16 mouse cellular contexts compared by ENCODE assay signal in the genomic region with DNA sequence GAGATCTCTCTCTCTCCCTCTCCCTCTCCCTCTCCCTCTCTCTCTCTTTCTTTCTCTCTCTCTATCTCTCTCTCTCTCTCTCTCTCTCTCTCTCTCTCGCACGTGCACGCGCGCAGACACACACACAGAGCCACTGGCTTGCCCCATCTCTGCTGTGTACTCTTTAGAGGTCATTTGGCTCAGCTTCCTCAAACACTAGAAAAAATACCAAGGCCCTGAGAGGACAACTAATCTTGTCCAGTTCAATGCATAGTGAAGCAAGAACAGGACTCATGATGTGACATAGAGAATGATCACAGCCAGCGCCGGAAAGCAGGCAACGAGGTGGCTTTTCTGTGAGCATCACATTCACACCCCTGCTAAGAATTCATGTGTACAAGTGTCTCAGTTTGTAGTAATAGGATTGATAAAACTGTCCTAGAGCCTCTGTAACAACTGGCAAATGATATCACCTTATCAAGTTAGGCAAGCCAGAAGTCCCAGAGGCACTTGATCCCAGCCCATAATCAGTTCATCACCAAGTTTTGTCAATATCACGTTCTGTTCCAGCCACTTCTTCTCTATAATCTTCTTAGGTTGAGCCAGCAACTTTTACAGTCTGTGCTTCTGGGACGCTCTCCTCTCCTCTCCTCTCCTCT. TPM values are rescaled to one million over a fixed set of nuclear protein-coding genes. Genes with fewer than 3 reads are reported as not detected.
A peak's percentile ranks its signal among the peaks of the same experiment; 100 is the strongest.
DNase-seq lines count a peak whose midpoint lies in the region; ATAC-seq and TF ChIP-seq lines count a peak whose summit lies in the region.
"Had no signal": no experiment of that assay in that cellular context is flagged by ENCODE, and none has a peak within 500 bp of the region (broad histone marks: within the 10 kb centered on the region; RNA-seq: fewer than 3 reads in every experiment).

No protein-coding gene starts in this region.

- 70% methylated on average over 10 of the region's 10 CpGs for WGBS in liver, embryonic 11.5 days
- 59% methylated on average over 10 of the region's 10 CpGs for WGBS in liver, embryonic 15.5 days (ENCODE audit: insufficient replicate concordance)
- WGBS in cerebellum, adult 2 months: 92% methylated on average over 10 of the region's 10 CpGs

- no peak for TF ChIP-seq POLR2A in testis, adult 2 months (IDR thresholded peaks at IDR 0.05; ENCODE audit: control insufficient read depth, low read depth, low read length)
- TF ChIP-seq POLR2A in cerebellum, adult 2 months (IDR thresholded peaks at IDR 0.05; ENCODE audit: borderline replicate concordance, insufficient read depth, low read length): no peak

- no peak overlapping the region for H3K9ac ChIP-seq in liver, embryonic 11.5 days (ENCODE audit: low read depth, low read length)
- H3K9ac ChIP-seq in liver, embryonic 15.5 days: no peak overlapping the region
- H3K9ac ChIP-seq: embryonic facial prominence, embryonic 12.5 days; forebrain, embryonic 15.5 days; heart, embryonic 15.5 days; hindbrain, embryonic 15.5 days had no signal

- H3K27me3 ChIP-seq in testis, adult 2 months (ENCODE audit: control insufficient read depth, insufficient read depth, low read length): no peaks in the 10 kb centered on the region
- H3K27me3 ChIP-seq in liver, embryonic 11.5 days (replicated peaks; ENCODE audit: control insufficient read depth, insufficient read depth, low read length): no peaks in the 10 kb centered on the region
- 0 out of 2 replicates have a peak, but pooled peaks cover 3% of the 10 kb centered on the region for H3K27me3 ChIP-seq in liver, embryonic 15.5 days
- no peaks in the 10 kb centered on the region for H3K27me3 ChIP-seq in cerebellum, adult 2 months (ENCODE audit: control insufficient read depth, insufficient read depth, low read length)
- H3K27me3 ChIP-seq: embryonic facial prominence, embryonic 12.5 days; forebrain, embryonic 15.5 days; heart, embryonic 15.5 days; hindbrain, embryonic 15.5 days had no signal

- peak overlapping the region; percentile 47 for H3K4me3 ChIP-seq in testis, adult 2 months (ENCODE audit: control insufficient read depth, low read depth, low read length)
- H3K4me3 ChIP-seq in liver, embryonic 11.5 days (ENCODE audit: low read depth, low read length): no peak overlapping the region
- no peak overlapping the region for H3K4me3 ChIP-seq in liver, embryonic 15.5 days (replicated peaks)
- no peak overlapping the region for H3K4me3 ChIP-seq in cerebellum, adult 2 months (replicated peaks; ENCODE audit: insufficient read depth, low read depth, low read length)
- H3K4me3 ChIP-seq: embryonic facial prominence, embryonic 12.5 days; forebrain, embryonic 15.5 days; heart, embryonic 10.5 days; heart, embryonic 15.5 days; hindbrain, embryonic 15.5 days had no signal

- no peaks in the 10 kb centered on the region for H3K36me3 ChIP-seq in testis, adult 2 months (ENCODE audit: control insufficient read depth, insufficient read depth, low read length)
- H3K36me3 ChIP-seq in liver, embryonic 11.5 days (ENCODE audit: control insufficient read depth, insufficient read depth, low read length): no peaks in the 10 kb centered on the region
- H3K36me3 ChIP-seq in liver, embryonic 15.5 days (replicated peaks): no peaks in the 10 kb centered on the region
- H3K36me3 ChIP-seq: embryonic facial prominence, embryonic 12.5 days; forebrain, embryonic 15.5 days; heart, embryonic 10.5 days; heart, embryonic 15.5 days; hindbrain, embryonic 15.5 days had no signal

- H3K27ac ChIP-seq in testis, adult 2 months (ENCODE audit: control insufficient read depth, insufficient read depth, low read depth, low read length): no peak overlapping the region
- no peak overlapping the region for H3K27ac ChIP-seq in liver, embryonic 11.5 days (ENCODE audit: low read depth, low read length)
- H3K27ac ChIP-seq in liver, embryonic 15.5 days (replicated peaks): peak overlapping the region; percentile 29; the same call in 1 of the 2 replicates
- H3K27ac ChIP-seq in cerebellum, adult 2 months (ENCODE audit: insufficient read depth, low read length): no peak overlapping the region
- H3K27ac ChIP-seq: embryonic facial prominence, embryonic 12.5 days; forebrain, embryonic 15.5 days; heart, embryonic 10.5 days; heart, embryonic 15.5 days; hindbrain, embryonic 15.5 days had no signal

- TF ChIP-seq CTCF in testis, adult 2 months (IDR thresholded peaks at IDR 0.05; ENCODE audit: control insufficient read depth, insufficient read depth, insufficient replicate concordance, low read depth, low read length): no peak
- TF ChIP-seq CTCF in cerebellum, adult 2 months (IDR thresholded peaks at IDR 0.05; ENCODE audit: borderline replicate concordance, insufficient read depth, low read depth, low read length): no peak

- no peaks in the 10 kb centered on the region for H3K9me3 ChIP-seq in liver, embryonic 11.5 days (ENCODE audit: control insufficient read depth, low read length)
- H3K9me3 ChIP-seq in liver, embryonic 15.5 days (replicated peaks): no peaks in the 10 kb centered on the region
- H3K9me3 ChIP-seq: embryonic facial prominence, embryonic 12.5 days; forebrain, embryonic 15.5 days; heart, embryonic 10.5 days; heart, embryonic 15.5 days; hindbrain, embryonic 15.5 days had no signal

- peak; percentile 51; the same call in 1 of the 2 replicates for ATAC-seq in liver, embryonic 11.5 days (replicated peaks; ENCODE audit: low FRiP score)
- ATAC-seq in liver, embryonic 15.5 days (ENCODE audit: insufficient read depth): peak; percentile 62
- peak; percentile 57 for ATAC-seq in megakaryocyte-erythroid progenitor cell, adult 5-6 weeks (replicated peaks; ENCODE audit: low FRiP score, low TSS enrichment, poor library complexity, severe bottlenecking)
- ATAC-seq: forebrain, embryonic 15.5 days had no signal

- DNase-seq in testis, postnatal 14 days (ENCODE audit: low spot score): no peak
- no peak for DNase-seq in liver, embryonic 11.5 days (ENCODE audit: low spot score)
- DNase-seq in left cerebral cortex, adult 18-20 months (ENCODE audit: low spot score in 2 of 2): no peak
- no peak for DNase-seq in cerebellum, adult 2 months
- DNase-seq in left cerebral cortex, postnatal 36 days (ENCODE audit: low spot score in 2 of 2): no peak
- DNase-seq: cerebellum, adult 9-10 months; cerebellum, postnatal 25 days; gastrocnemius, postnatal 36 days had no signal

- H3K4me1 ChIP-seq in testis, adult 2 months (ENCODE audit: control insufficient read depth, insufficient read depth, low read length): no peaks in the 10 kb centered on the region; the same call in 1 of the 2 replicates
- H3K4me1 ChIP-seq in liver, embryonic 11.5 days (replicated peaks; ENCODE audit: control insufficient read depth, insufficient read depth, low read length): peaks cover 10% of the 10 kb centered on the region
- peaks cover 37% of the 10 kb centered on the region for H3K4me1 ChIP-seq in liver, embryonic 15.5 days (replicated peaks)
- no peaks in the 10 kb centered on the region for H3K4me1 ChIP-seq in cerebellum, adult 2 months (ENCODE audit: control insufficient read depth, insufficient read depth, low read length)

- no peak overlapping the region for H3K4me2 ChIP-seq in liver, embryonic 11.5 days
- no peak overlapping the region; the same call in 1 of the 2 replicates for H3K4me2 ChIP-seq in liver, embryonic 15.5 days
- H3K4me2 ChIP-seq: embryonic facial prominence, embryonic 12.5 days; forebrain, embryonic 15.5 days; heart, embryonic 15.5 days; hindbrain, embryonic 15.5 days had no signal

- intact Hi-C loops in left cerebral cortex, postnatal 36 days (cut with DNase I): no loop called here

RNA-seq across cellular contexts. Expression of a gene that starts 25.2 kb away (rescaled TPM):
- 16.8 and 25.0 TPM in 2 replicates for polyA plus RNA-seq in testis, adult 2 months (2012; rRNA removed)
- polyA plus RNA-seq in liver, embryonic 11.5 days (2014; fragmentation: Nextera tagmentation; extraction: Ambion mirVana): 7.6 and 8.9 TPM in 2 replicates
- 2.6 and 4.1 TPM in 2 replicates for polyA plus RNA-seq in liver, embryonic 15.5 days (2015; fragmentation: Nextera tagmentation; extraction: Ambion mirVana)
- 39.1 and 40.2 TPM in 2 replicates for total RNA-seq in megakaryocyte-erythroid progenitor cell, adult 5-6 weeks (2014; fragmentation: Nextera tagmentation)
- total RNA-seq in megakaryocyte-erythroid progenitor cell, adult 5-6 weeks (2017): 46.3 and 57.6 TPM in 2 replicates
- 10 to 100 TPM; 53.8 to 55.0 TPM for total RNA-seq in left cerebral cortex, adult 18-20 months (2021)
- polyA plus RNA-seq in cerebellum, adult 2 months (2012; rRNA removed): 21.4 and 23.6 TPM in 2 replicates
- 10 to 100 TPM; 50.5 to 65.0 TPM for total RNA-seq in left cerebral cortex, postnatal 36 days (2021)
